Mouse (Mus musculus): ENCODE measurements around the gene Npr2. TPM values are rescaled to one million over a fixed set of nuclear protein-coding genes. Genes with fewer than 3 reads are reported as not detected.

The Npr2 gene
- polyA plus RNA-seq, 1 experiment from 2014 or later, result 11.7 TPM

DNA sequence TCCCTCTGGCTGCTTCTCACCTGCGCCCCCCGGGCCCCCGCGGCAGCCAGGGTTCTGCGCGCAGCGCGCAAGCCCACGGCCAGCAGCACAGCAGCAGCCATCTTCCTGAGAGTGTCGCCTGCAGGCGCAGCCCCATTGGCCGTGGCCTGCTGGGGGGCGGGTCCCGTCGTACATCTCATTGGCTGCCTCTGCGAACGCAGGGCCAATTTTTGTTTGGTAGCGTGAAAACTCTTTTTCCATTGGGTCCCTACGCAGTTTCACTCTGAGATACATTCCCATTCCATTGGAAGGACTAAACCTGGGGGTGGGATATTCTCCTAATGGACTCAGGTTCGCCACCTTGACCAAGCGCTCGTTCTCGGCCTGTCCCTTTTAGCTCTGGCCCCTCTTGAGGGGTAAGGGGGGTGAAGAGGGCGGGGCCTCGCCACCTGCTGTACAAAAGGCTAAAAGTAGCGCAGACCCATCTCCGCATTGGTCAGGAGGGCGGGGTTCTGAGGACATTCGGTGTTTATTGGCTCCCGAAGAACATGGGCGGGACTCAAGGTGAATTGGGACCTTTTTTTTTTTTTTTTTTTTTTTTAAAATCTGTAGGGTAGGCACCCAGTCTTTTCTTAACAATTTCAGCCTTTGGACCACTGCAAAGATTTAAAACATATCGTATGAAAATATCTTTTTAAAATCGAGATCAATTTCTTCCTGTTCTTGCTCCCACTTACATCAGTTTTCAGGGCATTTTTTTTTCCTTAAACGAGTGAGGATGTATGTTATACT is 24.8 kb downstream of the Npr2 start, which contains the start of gene Hint2:
Gene Hint2 (minus strand): TSS at position 128 of the 771 bp plus-strand sequence.
- Histone ChIP-seq H3K36me3 (peaks cover 6% of the 10 kb centered on the region), H3K4me3 (peak within 1 kb of the TSS; percentile 77), H3K9me3 (replicated peaks) (no peaks in the 10 kb centered on the region), H3K27ac (replicated peaks) (peak within 1 kb of the TSS; percentile 93), H3K4me1 (peaks cover 39% of the 10 kb centered on the region), H3K27me3 (ENCODE audit: low read depth, poor library complexity, severe bottlenecking) (peaks cover 21% of the 10 kb centered on the region)
- 2% methylated on average over 34 of the region's 34 CpGs for WGBS
- peak; percentile 94 for DNase-seq (ENCODE audit: low spot score)

- 64% methylated on average over 4 of the region's 4 CpGs for WGBS
- Histone ChIP-seq H3K36me3 (no peaks in the 10 kb centered on the region), H3K27me3 (ENCODE audit: low read depth, poor library complexity, severe bottlenecking) (peaks cover 28% of the 10 kb centered on the region), H3K4me3 (peak overlapping the region; percentile 77), H3K9me3 (replicated peaks) (no peaks in the 10 kb centered on the region), H3K4me1 (peaks cover 39% of the 10 kb centered on the region), H3K27ac (replicated peaks) (0 out of 2 replicates have a peak overlapping the region, but pooled peaks have one; percentile 25)
- DNase-seq (ENCODE audit: low spot score), result no peak
Observed at GRCm38 (mm10) chr4:43657146-43657545, 25.4 kb downstream of the Npr2 start.

GRCm38 (mm10) chr4:43666412-43666811 is 34.7 kb downstream of the Npr2 start:
- Histone ChIP-seq H3K4me3 (no peak overlapping the region), H3K9me3 (replicated peaks) (no peaks in the 10 kb centered on the region), H3K4me1 (peaks cover 32% of the 10 kb centered on the region), H3K27me3 (ENCODE audit: low read depth, poor library complexity, severe bottlenecking) (peaks cover 79% of the 10 kb centered on the region), H3K36me3 (no peaks in the 10 kb centered on the region), H3K27ac (replicated peaks) (no peak overlapping the region)
- WGBS, result 31% methylated on average over 4 of the region's 4 CpGs
- peak; percentile 17 for DNase-seq (ENCODE audit: low spot score)

- H3K9me3 ChIP-seq (replicated peaks), result no peaks in the 10 kb centered on the region
Observed at GRCm38 (mm10) chr4:43668782-43669427, 37.2 kb downstream of the Npr2 start, which contains the start of the genes Tmem8b and Fam221b. Gene Tmem8b, plus strand, starts transcription at chr4:43668971. Gene Fam221b, minus strand, starts transcription at chr4:43669145.

GRCm38 (mm10) chr4:43669428-43669794 is 37.7 kb downstream of the Npr2 start:
- Histone ChIP-seq H3K27ac (replicated peaks) (peak overlapping the region; percentile 93), H3K4me1 (peaks cover 43% of the 10 kb centered on the region), H3K36me3 (peaks cover 5% of the 10 kb centered on the region; the same call in 1 of the 2 replicates), H3K4me3 (peak overlapping the region; percentile 82), H3K9me3 (replicated peaks) (no peaks in the 10 kb centered on the region), H3K27me3 (ENCODE audit: low read depth, poor library complexity, severe bottlenecking) (peaks cover 58% of the 10 kb centered on the region)
- under 1% methylated on average over 23 of the region's 25 CpGs for WGBS
- DNase-seq (ENCODE audit: low spot score), result no peak

More at GRCm38 (mm10) chr4:43668782-43669427, 37.2 kb downstream of the Npr2 start, which contains the start of the genes Tmem8b and Fam221b:
- peaks cover 43% of the 10 kb centered on the region for H3K4me1 ChIP-seq
- peaks cover 60% of the 10 kb centered on the region for H3K27me3 ChIP-seq (ENCODE audit: low read depth, poor library complexity, severe bottlenecking)
- DNase-seq (ENCODE audit: low spot score), result peak; percentile 91
- 1% methylated on average over 27 of the region's 41 CpGs for WGBS
- peak within 1 kb of the TSS; percentile 93 for H3K27ac ChIP-seq (replicated peaks)
- peak within 1 kb of the TSS; percentile 82 for H3K4me3 ChIP-seq
- H3K36me3 ChIP-seq, result no peaks in the 10 kb centered on the region

DNA sequence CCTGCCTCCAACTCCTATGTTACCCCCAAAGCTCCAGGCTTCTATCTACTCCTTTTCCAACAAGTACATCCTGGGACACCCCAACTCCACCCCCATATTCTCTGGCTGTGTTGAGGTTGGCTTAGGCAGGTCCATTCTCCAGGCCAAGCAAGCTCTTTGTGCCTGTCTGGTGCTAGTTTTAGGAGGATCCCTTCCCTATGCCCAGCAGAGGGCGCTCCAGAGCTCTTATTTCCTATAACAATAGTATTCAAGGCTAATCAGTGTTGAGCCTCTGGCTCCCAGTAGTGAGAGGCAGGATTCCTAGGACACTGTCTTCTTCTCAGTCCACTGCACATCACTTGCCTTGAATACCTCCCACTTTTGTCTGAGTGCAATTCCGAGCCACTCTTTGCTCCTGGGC is 40.3 kb downstream of the Npr2 start:
- no peaks in the 10 kb centered on the region for H3K9me3 ChIP-seq (replicated peaks)
- H3K4me1 ChIP-seq, result peaks cover 37% of the 10 kb centered on the region
- 0 out of 2 replicates have a peak overlapping the region, but pooled peaks have one; percentile 49 for H3K27ac ChIP-seq (replicated peaks)
- H3K4me3 ChIP-seq, result no peak overlapping the region
- peak; percentile 89 for DNase-seq (ENCODE audit: low spot score)
- peaks cover 31% of the 10 kb centered on the region for H3K27me3 ChIP-seq (ENCODE audit: low read depth, poor library complexity, severe bottlenecking)
- 3% methylated on average over 2 of the region's 2 CpGs for WGBS
- peaks cover 24% of the 10 kb centered on the region for H3K36me3 ChIP-seq

DNA sequence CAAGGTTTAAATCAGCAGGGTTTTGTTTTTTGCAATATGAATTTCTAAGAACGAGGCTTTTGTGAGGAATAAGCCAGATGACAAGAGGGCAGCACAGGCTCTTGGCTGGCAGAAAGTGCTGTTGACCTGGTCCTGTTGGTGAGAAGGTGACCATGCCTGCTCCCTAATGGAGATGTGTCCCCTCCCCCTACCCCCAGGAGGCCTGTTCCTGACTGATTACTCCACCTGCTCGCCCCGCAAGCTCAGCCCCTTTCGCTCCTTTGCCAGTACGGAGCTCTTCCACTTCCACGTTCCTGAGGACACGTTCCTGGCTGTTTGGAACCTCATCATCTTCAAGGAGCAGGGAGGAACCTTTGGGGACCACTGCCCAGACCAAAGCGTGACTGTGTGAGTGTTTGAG is 42.0 kb downstream of the Npr2 start:
- Histone ChIP-seq H3K36me3 (peaks cover 37% of the 10 kb centered on the region), H3K9me3 (replicated peaks) (no peaks in the 10 kb centered on the region), H3K4me3 (no peak overlapping the region), H3K4me1 (peaks cover 32% of the 10 kb centered on the region), H3K27ac (replicated peaks) (no peak overlapping the region), H3K27me3 (ENCODE audit: low read depth, poor library complexity, severe bottlenecking) (peaks cover 15% of the 10 kb centered on the region)
- DNase-seq (ENCODE audit: low spot score), result no peak
- WGBS, result 80% methylated on average over 8 of the region's 8 CpGs

DNA sequence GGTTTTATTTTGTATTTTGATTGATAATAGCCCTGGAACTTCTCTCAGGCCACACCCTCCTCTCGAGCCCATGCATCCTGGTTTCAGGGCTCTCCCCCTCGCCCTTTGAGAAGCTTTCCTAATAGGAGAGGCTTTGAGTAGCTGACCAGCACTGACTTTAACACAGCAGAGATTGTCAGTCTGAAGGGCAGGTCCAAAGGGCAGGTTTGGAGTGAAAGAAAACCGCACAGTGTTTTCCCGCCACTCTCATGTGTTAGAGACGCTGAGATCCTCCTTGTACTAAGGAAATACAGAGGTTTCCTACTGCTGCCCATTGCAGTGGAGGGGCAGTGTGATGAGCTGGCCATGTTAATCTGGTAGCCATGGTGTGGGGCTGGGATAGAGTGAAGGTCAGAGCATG is 43.2 kb downstream of the Npr2 start:
- H3K36me3 ChIP-seq, result peaks cover 37% of the 10 kb centered on the region
- H3K4me1 ChIP-seq, result peaks cover 24% of the 10 kb centered on the region
- H3K4me3 ChIP-seq, result no peak overlapping the region
- WGBS, result 80% methylated on average over 5 of the region's 5 CpGs
- no peak for DNase-seq (ENCODE audit: low spot score)
- H3K27me3 ChIP-seq (ENCODE audit: low read depth, poor library complexity, severe bottlenecking), result peaks cover 15% of the 10 kb centered on the region
- H3K9me3 ChIP-seq (replicated peaks), result no peaks in the 10 kb centered on the region
- H3K27ac ChIP-seq (replicated peaks), result no peak overlapping the region

GRCm38 (mm10) chr4:43675608-43676007 is 43.9 kb downstream of the Npr2 start:
- DNase-seq (ENCODE audit: low spot score), result no peak
- no peak overlapping the region for H3K27ac ChIP-seq (replicated peaks)
- H3K4me1 ChIP-seq, result peaks cover 18% of the 10 kb centered on the region
- peaks cover 39% of the 10 kb centered on the region for H3K36me3 ChIP-seq
- WGBS, result 82% methylated on average over 4 of the region's 4 CpGs
- no peaks in the 10 kb centered on the region for H3K9me3 ChIP-seq (replicated peaks)
- H3K27me3 ChIP-seq (ENCODE audit: low read depth, poor library complexity, severe bottlenecking), result peaks cover 11% of the 10 kb centered on the region
- no peak overlapping the region for H3K4me3 ChIP-seq

DNA sequence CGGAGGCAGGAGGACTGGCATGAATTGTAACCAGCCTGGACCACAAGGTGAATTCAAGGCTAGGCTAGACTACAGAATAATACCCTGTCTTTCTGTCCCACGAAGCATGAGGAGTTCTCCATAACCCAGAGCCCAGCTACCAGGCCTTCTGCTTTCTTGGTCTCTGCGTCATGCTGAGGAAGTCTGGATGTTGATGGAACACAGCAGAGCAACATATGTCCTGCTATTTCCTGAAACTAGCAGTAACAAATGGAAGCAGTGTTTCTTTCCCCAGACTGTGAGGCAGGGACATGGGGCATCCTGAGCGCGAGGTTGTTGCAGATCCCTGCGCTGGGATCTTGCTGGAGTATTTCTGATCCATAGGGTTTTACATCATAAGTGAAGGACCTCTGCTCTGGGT is 46.8 kb downstream of the Npr2 start:
- WGBS, result 86% methylated on average over 6 of the region's 6 CpGs
- peaks cover 60% of the 10 kb centered on the region for H3K36me3 ChIP-seq
- H3K27me3 ChIP-seq (ENCODE audit: low read depth, poor library complexity, severe bottlenecking), result no peaks in the 10 kb centered on the region
- H3K27ac ChIP-seq (replicated peaks), result no peak overlapping the region
- H3K9me3 ChIP-seq (replicated peaks), result no peaks in the 10 kb centered on the region
- H3K4me3 ChIP-seq, result no peak overlapping the region
- H3K4me1 ChIP-seq, result no peaks in the 10 kb centered on the region
- DNase-seq (ENCODE audit: low spot score), result no peak

DNA sequence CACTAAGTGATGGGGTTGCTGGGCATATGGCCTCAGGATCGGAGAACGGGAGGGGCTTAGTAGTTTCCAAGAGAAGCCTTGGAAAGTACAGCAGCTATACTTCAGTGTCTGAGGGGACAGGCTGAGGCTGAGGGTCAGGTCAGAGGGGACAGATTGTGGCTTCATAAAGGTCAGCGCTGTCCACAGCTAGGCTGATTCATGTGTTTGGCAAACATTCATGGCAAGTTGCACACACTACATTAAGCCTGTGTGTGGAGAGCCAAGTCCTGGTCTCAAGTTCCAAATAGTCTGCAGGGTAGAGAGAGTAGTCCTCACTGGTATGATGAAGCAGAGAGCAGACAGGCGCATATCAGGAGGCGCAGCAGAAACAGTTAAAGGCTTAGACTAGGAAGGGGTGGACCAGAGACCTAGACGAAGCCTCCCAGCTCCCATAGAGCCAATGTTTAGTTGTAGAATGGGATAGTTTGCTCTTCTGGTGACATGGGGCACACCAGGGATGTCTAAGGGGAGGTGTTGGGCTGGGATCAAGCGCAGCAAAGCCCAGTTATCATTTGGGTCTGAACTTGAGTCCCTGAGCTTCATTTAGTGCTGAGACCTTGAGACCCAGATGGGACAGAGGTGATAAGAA is 47.8 kb downstream of the Npr2 start:
- no peaks in the 10 kb centered on the region for H3K4me1 ChIP-seq
- 92% methylated on average over 7 of the region's 7 CpGs for WGBS
- H3K4me3 ChIP-seq, result no peak overlapping the region
- no peaks in the 10 kb centered on the region for H3K9me3 ChIP-seq (replicated peaks)
- H3K27me3 ChIP-seq (ENCODE audit: low read depth, poor library complexity, severe bottlenecking), result no peaks in the 10 kb centered on the region
- no peak for DNase-seq (ENCODE audit: low spot score)
- peaks cover 54% of the 10 kb centered on the region for H3K36me3 ChIP-seq
- no peak overlapping the region for H3K27ac ChIP-seq (replicated peaks)

- H3K36me3 ChIP-seq, result peaks cover 28% of the 10 kb centered on the region
Observed at GRCm38 (mm10) chr4:43690021-43690420, 58.3 kb downstream of the Npr2 start.

More at GRCm38 (mm10) chr4:43690021-43690420, 58.3 kb downstream of the Npr2 start:
- 93% methylated on average over 17 of the region's 17 CpGs for WGBS
- no peaks in the 10 kb centered on the region for H3K4me1 ChIP-seq
- H3K27me3 ChIP-seq (ENCODE audit: low read depth, poor library complexity, severe bottlenecking), result no peaks in the 10 kb centered on the region
- H3K9me3 ChIP-seq (replicated peaks), result no peaks in the 10 kb centered on the region
- no peak overlapping the region for H3K4me3 ChIP-seq
- H3K27ac ChIP-seq (replicated peaks), result no peak overlapping the region
- DNase-seq (ENCODE audit: low spot score), result no peak
